Mouse (Mus musculus): Measurements from ENCODE around the gene Stard7. TPM values are rescaled to one million over a fixed set of nuclear protein-coding genes. Genes with fewer than 3 reads are reported as not detected.
"Not testable (repeated sequence)": the region's sequence is repeated elsewhere in the genome, so short reads cannot be mapped to it uniquely, and the experiment has no call there.

The Stard7 gene
- total and polyA plus RNA-seq, 2 experiments from 2014 or later: 104 to 151 TPM

DNA sequence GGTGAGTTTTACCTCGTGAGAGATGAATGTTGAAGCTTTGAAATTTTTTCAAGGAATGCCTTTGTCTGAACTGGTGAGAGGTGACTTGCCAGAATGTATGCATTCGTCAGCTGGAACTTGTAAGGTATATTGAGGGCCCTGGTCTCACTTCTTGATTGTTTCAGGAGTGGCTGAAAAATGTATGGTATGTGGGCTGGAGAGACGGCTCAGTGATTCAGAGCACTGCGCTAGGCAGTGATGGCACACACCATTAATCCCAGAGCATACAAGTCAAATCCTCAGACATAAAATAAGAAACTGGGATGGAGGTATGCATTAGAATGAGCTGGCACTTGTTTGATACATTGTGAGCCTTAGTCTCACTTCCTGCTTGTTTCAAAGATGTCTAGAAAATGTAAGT is 22.2 kb downstream of the Stard7 start:
- H3K27me3 ChIP-seq (ENCODE audit: insufficient read depth, low read length): no peaks in the 10 kb centered on the region
- ATAC-seq (ENCODE audit: low FRiP score) (no peak), DNase-seq (ENCODE audit: low spot score) (no peak)
- H3K9ac ChIP-seq (replicated peaks; ENCODE audit: low read length, poor library complexity, severe bottlenecking): no peak overlapping the region
- peaks cover 45% of the 10 kb centered on the region for H3K36me3 ChIP-seq (ENCODE audit: insufficient read depth, low read length)
- H3K4me1 ChIP-seq (ENCODE audit: insufficient read depth, low read length): no peaks in the 10 kb centered on the region
- WGBS: 87% methylated on average over 4 of the region's 4 CpGs
- no peak overlapping the region for H3K27ac ChIP-seq (ENCODE audit: low read depth, low read length)
- no peak overlapping the region for H3K4me2 ChIP-seq (ENCODE audit: low read depth, low read length, poor library complexity, severe bottlenecking)
- H3K4me3 ChIP-seq (ENCODE audit: low read depth, low read length): no peak overlapping the region
- H3K9me3 ChIP-seq (ENCODE audit: low read length): no peaks in the 10 kb centered on the region
- no peak for TF ChIP-seq CTCF (IDR thresholded peaks at IDR 0.05)

DNA sequence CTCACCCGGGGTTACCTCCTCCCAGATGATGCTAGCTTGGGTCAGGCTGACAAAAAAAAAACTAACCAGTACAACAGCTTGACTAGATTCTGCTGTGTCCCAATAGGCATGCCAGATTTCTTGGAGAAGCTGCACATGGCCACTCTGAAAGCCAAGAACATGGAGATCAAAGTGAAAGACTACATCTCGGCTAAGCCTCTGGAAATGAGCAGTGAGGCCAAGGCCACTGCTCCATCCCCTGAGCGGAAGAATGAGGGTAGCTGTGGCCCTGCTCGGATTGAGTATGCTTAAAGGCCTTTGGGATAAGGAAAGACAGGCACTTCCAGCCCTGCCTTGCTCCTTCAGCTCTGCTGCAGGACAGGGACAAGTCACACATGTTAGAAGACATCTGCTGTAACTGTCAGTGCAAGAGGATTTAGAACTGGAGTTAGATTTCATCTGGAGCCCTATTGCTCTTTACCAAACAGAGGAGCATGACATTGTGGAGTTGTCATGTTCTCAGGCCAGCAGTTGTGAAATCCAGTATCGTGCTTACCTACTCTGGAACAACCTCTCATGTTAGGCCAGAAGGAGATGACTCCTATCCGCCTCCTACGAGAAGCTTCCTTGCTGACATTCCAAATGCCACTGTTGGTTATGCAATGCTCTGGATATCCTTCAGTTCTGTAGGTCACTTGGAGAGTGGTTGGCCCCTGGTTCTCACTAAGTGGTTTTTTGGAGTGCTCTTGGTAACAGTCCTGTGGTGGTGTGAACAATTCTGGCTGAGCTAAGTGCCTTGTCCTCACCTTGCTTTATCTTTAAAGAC is 27.2 kb downstream of the Stard7 start:
- Histone ChIP-seq H3K9ac (replicated peaks; ENCODE audit: low read length, poor library complexity, severe bottlenecking) (no peak overlapping the region), H3K4me3 (ENCODE audit: low read depth, low read length) (no peak overlapping the region), H3K27ac (ENCODE audit: low read depth, low read length) (no peak overlapping the region), H3K4me1 (ENCODE audit: insufficient read depth, low read length) (no peaks in the 10 kb centered on the region), H3K27me3 (ENCODE audit: insufficient read depth, low read length) (no peaks in the 10 kb centered on the region), H3K4me2 (ENCODE audit: low read depth, low read length, poor library complexity, severe bottlenecking) (no peak overlapping the region), H3K9me3 (ENCODE audit: low read length) (no peaks in the 10 kb centered on the region), H3K36me3 (ENCODE audit: insufficient read depth, low read length) (peaks cover 59% of the 10 kb centered on the region)
- ATAC-seq (ENCODE audit: low FRiP score): no peak
- no peak for DNase-seq (ENCODE audit: low spot score)
- TF ChIP-seq CTCF (IDR thresholded peaks at IDR 0.05): no peak
- WGBS: 93% methylated on average over 7 of the region's 7 CpGs

DNA sequence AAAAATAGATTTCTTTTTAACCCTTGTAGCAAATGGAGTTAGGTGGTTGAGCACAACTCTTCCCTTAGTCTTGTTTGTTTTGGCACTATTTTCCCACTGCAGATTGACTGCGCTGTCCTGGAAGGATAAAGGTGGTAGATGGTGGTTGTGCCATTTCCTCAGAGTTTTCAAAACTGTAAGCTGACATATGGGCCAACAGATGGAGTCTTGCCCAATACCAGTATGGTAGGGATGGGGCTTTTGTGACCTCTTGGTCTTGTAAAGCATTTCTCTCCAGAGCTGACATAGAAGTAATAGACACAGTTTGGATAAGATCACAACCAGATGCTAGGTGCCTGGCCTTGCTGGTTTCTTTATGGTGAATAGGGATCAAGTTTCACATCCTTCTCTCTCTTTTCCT is 28.0 kb downstream of the Stard7 start:
- 100% methylated on average over 1 of the region's 1 CpGs for WGBS
- DNase-seq (ENCODE audit: low spot score): no peak
- Histone ChIP-seq H3K4me1 (ENCODE audit: insufficient read depth, low read length) (no peaks in the 10 kb centered on the region), H3K9me3 (ENCODE audit: low read length) (no peaks in the 10 kb centered on the region), H3K27ac (ENCODE audit: low read depth, low read length) (no peak overlapping the region), H3K4me2 (ENCODE audit: low read depth, low read length, poor library complexity, severe bottlenecking) (no peak overlapping the region), H3K4me3 (ENCODE audit: low read depth, low read length) (no peak overlapping the region), H3K9ac (replicated peaks; ENCODE audit: low read length, poor library complexity, severe bottlenecking) (no peak overlapping the region), H3K27me3 (ENCODE audit: insufficient read depth, low read length) (no peaks in the 10 kb centered on the region), H3K36me3 (ENCODE audit: insufficient read depth, low read length) (peaks cover 57% of the 10 kb centered on the region)
- ATAC-seq (ENCODE audit: low FRiP score): no peak
- no peak for TF ChIP-seq CTCF (IDR thresholded peaks at IDR 0.05)

- no peaks in the 10 kb centered on the region for H3K4me1 ChIP-seq (ENCODE audit: insufficient read depth, low read length)
- no peak for DNase-seq (ENCODE audit: low spot score)
- H3K4me2 ChIP-seq (ENCODE audit: low read depth, low read length, poor library complexity, severe bottlenecking): no peak overlapping the region
- no peak overlapping the region for H3K9ac ChIP-seq (replicated peaks; ENCODE audit: low read length, poor library complexity, severe bottlenecking)
- TF ChIP-seq CTCF (IDR thresholded peaks at IDR 0.05): no peak
- no peak for ATAC-seq (ENCODE audit: low FRiP score)
- H3K27ac ChIP-seq (ENCODE audit: low read depth, low read length): no peak overlapping the region
- H3K4me3 ChIP-seq (ENCODE audit: low read depth, low read length): no peak overlapping the region
- no peaks in the 10 kb centered on the region for H3K27me3 ChIP-seq (ENCODE audit: insufficient read depth, low read length)
- 89% methylated on average over 3 of the region's 3 CpGs for WGBS
- no peaks in the 10 kb centered on the region for H3K9me3 ChIP-seq (ENCODE audit: low read length)
- peaks cover 42% of the 10 kb centered on the region for H3K36me3 ChIP-seq (ENCODE audit: insufficient read depth, low read length)
These were observed 30.7 kb downstream of the Stard7 start for GRCm38 (mm10) chr2:127300701-127301100.

GRCm38 (mm10) chr2:127301883-127302282 is 31.9 kb downstream of the Stard7 start:
- Histone ChIP-seq H3K4me2 (ENCODE audit: low read depth, low read length, poor library complexity, severe bottlenecking) (no peak overlapping the region), H3K27ac (ENCODE audit: low read depth, low read length) (no peak overlapping the region), H3K4me3 (ENCODE audit: low read depth, low read length) (no peak overlapping the region), H3K36me3 (ENCODE audit: insufficient read depth, low read length) (peaks cover 33% of the 10 kb centered on the region), H3K4me1 (ENCODE audit: insufficient read depth, low read length) (no peaks in the 10 kb centered on the region), H3K9me3 (ENCODE audit: low read length) (no peaks in the 10 kb centered on the region), H3K27me3 (ENCODE audit: insufficient read depth, low read length) (no peaks in the 10 kb centered on the region), H3K9ac (replicated peaks; ENCODE audit: low read length, poor library complexity, severe bottlenecking) (no peak overlapping the region)
- DNase-seq (ENCODE audit: low spot score): no peak
- TF ChIP-seq CTCF (IDR thresholded peaks at IDR 0.05): no peak
- WGBS: 90% methylated on average over 3 of the region's 3 CpGs
- ATAC-seq (ENCODE audit: low FRiP score): no peak

- not testable (repeated sequence) for H3K27me3 ChIP-seq (ENCODE audit: insufficient read depth, low read length); ATAC-seq (ENCODE audit: low FRiP score); H3K4me1 ChIP-seq (ENCODE audit: insufficient read depth, low read length); H3K27ac ChIP-seq (ENCODE audit: low read depth, low read length); DNase-seq (ENCODE audit: low spot score); H3K4me3 ChIP-seq (ENCODE audit: low read depth, low read length); H3K4me2 ChIP-seq (ENCODE audit: low read depth, low read length, poor library complexity, severe bottlenecking); H3K9ac ChIP-seq (replicated peaks; ENCODE audit: low read length, poor library complexity, severe bottlenecking); H3K9me3 ChIP-seq (ENCODE audit: low read length)
- H3K36me3 ChIP-seq (ENCODE audit: insufficient read depth, low read length): peaks cover 14% of the 10 kb centered on the region; the same call in 1 of the 2 replicates
- 96% methylated on average over 4 of the region's 4 CpGs for WGBS
These were observed 34.2 kb downstream of the Stard7 start for GRCm38 (mm10) chr2:127304192-127304591.
